8 mouse cellular contexts compared by ENCODE assay signal in the genomic region with DNA sequence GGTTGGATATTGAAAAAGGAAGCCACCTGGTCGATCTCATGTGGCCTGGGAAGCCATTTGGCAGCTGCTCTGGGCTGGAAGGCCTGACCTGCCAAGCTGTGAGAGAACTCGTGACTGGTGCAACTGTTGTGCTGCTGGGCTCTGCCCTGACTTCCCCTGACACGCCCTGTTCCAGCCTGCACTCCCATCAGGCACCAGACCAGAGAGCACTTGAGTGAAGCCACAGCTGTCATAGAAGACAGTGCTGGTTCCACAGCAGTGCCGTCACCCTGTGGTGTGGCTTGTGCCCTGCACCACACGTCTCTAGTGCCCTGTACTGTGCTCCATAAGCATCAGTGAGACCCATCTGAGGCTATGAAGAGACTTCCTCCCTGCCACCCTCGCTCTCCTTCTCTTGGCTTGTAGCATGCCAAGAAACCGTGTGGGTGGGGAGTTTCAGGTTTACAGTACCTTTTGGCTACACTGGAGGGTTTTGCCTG.
DNase-seq lines count a peak whose midpoint lies in the region; ATAC-seq and TF ChIP-seq lines count a peak whose summit lies in the region.

No protein-coding gene starts in this region.

- dilution Hi-C loops in CH12.LX (cut with MboI; ENCODE audit: extremely low pct_ligation_motif_present, extremely low pct_unique_long_range_greater_than_20kb, low sequenced_read_pairs): no loop called here

- no peaks in the 10 kb centered on the region for H3K27me3 ChIP-seq in hindbrain, embryonic 15.5 days
- H3K27me3 ChIP-seq in hindbrain, embryonic 12.5 days: no peaks in the 10 kb centered on the region
- H3K27me3 ChIP-seq in CH12.LX (replicated peaks): no peaks in the 10 kb centered on the region
- no peaks in the 10 kb centered on the region for H3K27me3 ChIP-seq in hindbrain, embryonic 11.5 days (ENCODE audit: control insufficient read depth, insufficient read depth, low read length)

- no peak for TF ChIP-seq RAD21 in CH12.LX (IDR thresholded peaks at IDR 0.05; ENCODE audit: low read depth, low read length)

- H3K9ac ChIP-seq in hindbrain, embryonic 15.5 days: no peak overlapping the region
- no peak overlapping the region for H3K9ac ChIP-seq in hindbrain, embryonic 12.5 days
- H3K9ac ChIP-seq in CH12.LX (ENCODE audit: insufficient read depth, low read depth): no peak overlapping the region
- no peak overlapping the region for H3K9ac ChIP-seq in hindbrain, embryonic 11.5 days (ENCODE audit: low read depth, low read length)

- in situ Hi-C loops in CH12.LX (cut with MboI; ENCODE audit: low pct_ligation_motif_present, low pct_unique_long_range_greater_than_20kb, low sequenced_read_pairs): loop anchor here (5.0 kb wide), 1 partner anchor 135 kb away; no protein-coding TSS in a partner anchor

- peak; percentile 74 for DNase-seq in CH12.LX (ENCODE audit: extremely low read depth)
- peak; percentile 65 for DNase-seq in kidney, adult 9 months
- no peak for DNase-seq in hindbrain, embryonic 11.5 days (ENCODE audit: low spot score)
- no peak for DNase-seq in layer of hippocampus, postnatal 14 days (ENCODE audit: low spot score in 2 of 2)

- H3K4me2 ChIP-seq in hindbrain, embryonic 15.5 days: no peak overlapping the region
- H3K4me2 ChIP-seq in hindbrain, embryonic 12.5 days (replicated peaks): no peak overlapping the region
- H3K4me2 ChIP-seq in CH12.LX (ENCODE audit: insufficient read depth, low read depth, poor library complexity, severe bottlenecking): no peak overlapping the region
- H3K4me2 ChIP-seq in hindbrain, embryonic 11.5 days (replicated peaks; ENCODE audit: low read depth, low read length): no peak overlapping the region

- peaks cover 9% of the 10 kb centered on the region; the same call in 1 of the 2 replicates for H3K4me1 ChIP-seq in hindbrain, embryonic 15.5 days (replicated peaks)
- peaks cover 8% of the 10 kb centered on the region for H3K4me1 ChIP-seq in hindbrain, embryonic 12.5 days
- H3K4me1 ChIP-seq in CH12.LX (ENCODE audit: control insufficient read depth in 1 of 2, insufficient read depth in 2 of 2): peaks cover 12 to 31% of the 10 kb centered on the region in 2 experiments
- H3K4me1 ChIP-seq in hindbrain, embryonic 11.5 days (replicated peaks; ENCODE audit: control insufficient read depth, insufficient read depth, low read length): no peaks in the 10 kb centered on the region

- TF ChIP-seq CTCF in CH12.LX (conservative IDR thresholded peaks at IDR 0.05 in 1 of 2, IDR thresholded peaks at IDR 0.05 in 1 of 2; ENCODE audit: low read depth in 2 of 2, low read length in 2 of 2): no peak

- H3K4me3 ChIP-seq in hindbrain, embryonic 15.5 days: no peak overlapping the region
- no peak overlapping the region for H3K4me3 ChIP-seq in hindbrain, embryonic 12.5 days
- H3K4me3 ChIP-seq in CH12.LX (replicated peaks in 1 of 3; ENCODE audit: low read depth in 2 of 3, low read length in 2 of 3, poor library complexity in 1 of 3): no peak overlapping the region
- no peak overlapping the region for H3K4me3 ChIP-seq in hindbrain, embryonic 11.5 days (ENCODE audit: low read depth, low read length)

- 81% methylated on average over 7 of the region's 7 CpGs for WGBS in hindbrain, embryonic 15.5 days
- WGBS in hindbrain, embryonic 12.5 days: 80% methylated on average over 7 of the region's 7 CpGs
- WGBS in hindbrain, embryonic 11.5 days: 73% methylated on average over 7 of the region's 7 CpGs

- TF ChIP-seq EP300 in CH12.LX (IDR thresholded peaks at IDR 0.05; ENCODE audit: low read length): no peak

- peak; percentile 35; the same call in 1 of the 2 replicates for ATAC-seq in hindbrain, embryonic 15.5 days (ENCODE audit: low FRiP score, low read depth)
- no peak for ATAC-seq in hindbrain, embryonic 12.5 days (ENCODE audit: low FRiP score)
- ATAC-seq in erythroblast, adult 5-6 weeks (replicated peaks; ENCODE audit: low FRiP score, poor library complexity, severe bottlenecking): peak; percentile 41
- peak; percentile 93 for ATAC-seq in megakaryocyte, adult 5-6 weeks (ENCODE audit: poor library complexity, severe bottlenecking)
- no peak for ATAC-seq in hindbrain, embryonic 11.5 days (ENCODE audit: low FRiP score)

- no peaks in the 10 kb centered on the region for H3K36me3 ChIP-seq in hindbrain, embryonic 15.5 days
- no peaks in the 10 kb centered on the region for H3K36me3 ChIP-seq in hindbrain, embryonic 12.5 days
- peaks cover 0 to 5% of the 10 kb centered on the region in 2 experiments for H3K36me3 ChIP-seq in CH12.LX (replicated peaks in 1 of 2; ENCODE audit: control insufficient read depth in 1 of 2, insufficient read depth in 1 of 2, low read length in 1 of 2)
- H3K36me3 ChIP-seq in hindbrain, embryonic 11.5 days (ENCODE audit: control insufficient read depth, insufficient read depth, low read length): no peaks in the 10 kb centered on the region

- no peaks in the 10 kb centered on the region for H3K79me2 ChIP-seq in CH12.LX (replicated peaks; ENCODE audit: control insufficient read depth, extremely low read depth, insufficient read depth, poor library complexity, severe bottlenecking)

- H3K27ac ChIP-seq in hindbrain, embryonic 15.5 days (replicated peaks): no peak overlapping the region
- H3K27ac ChIP-seq in hindbrain, embryonic 12.5 days: no peak overlapping the region
- H3K27ac ChIP-seq in CH12.LX (ENCODE audit: insufficient read depth, low read depth): no peak overlapping the region
- H3K27ac ChIP-seq in hindbrain, embryonic 11.5 days (ENCODE audit: low read depth, low read length): no peak overlapping the region

- no peaks in the 10 kb centered on the region for H3K9me3 ChIP-seq in hindbrain, embryonic 15.5 days
- no peaks in the 10 kb centered on the region for H3K9me3 ChIP-seq in hindbrain, embryonic 12.5 days (replicated peaks)
- no peaks in the 10 kb centered on the region for H3K9me3 ChIP-seq in CH12.LX (replicated peaks; ENCODE audit: low read length)
- H3K9me3 ChIP-seq in hindbrain, embryonic 11.5 days (ENCODE audit: control insufficient read depth, low read length): no peaks in the 10 kb centered on the region

- peak; percentile 29; the same call in 1 of the 2 replicates for TF ChIP-seq POLR2A in CH12.LX (IDR thresholded peaks at IDR 0.05; ENCODE audit: low read depth, low read length)

TF ChIP-seq in CH12.LX, 34 proteins besides CTCF, POLR2A, EP300 and RAD21:
- TF ChIP-seq ETS1 (conservative IDR thresholded peaks at IDR 0.05; ENCODE audit: low read depth, low read length) (peak; percentile 43; the same call in 1 of the 2 replicates), BHLHE40 (IDR thresholded peaks at IDR 0.05; ENCODE audit: low read depth, low read length) (peak; percentile 55), NRF1 (IDR thresholded peaks at IDR 0.05; ENCODE audit: low read depth, low read length) (no peak), TCF12 (IDR thresholded peaks at IDR 0.05; ENCODE audit: low read depth, low read length) (peak; percentile 27; the same call in 1 of the 2 replicates), MAX (IDR thresholded peaks at IDR 0.05; ENCODE audit: low read length) (no peak)

Comparison
In these comparisons a context has a peak if more than half of its experiments do, and no peak if none do; other contexts are left out.
1. ATAC-seq: peak in hindbrain, embryonic 15.5 days (single experiment), erythroblast, adult 5-6 weeks (single experiment) and megakaryocyte, adult 5-6 weeks (single experiment); none in hindbrain, embryonic 12.5 days (single experiment) and hindbrain, embryonic 11.5 days (single experiment).
2. DNase-seq: peak in CH12.LX (single experiment) and kidney, adult 9 months (single experiment); none in hindbrain, embryonic 11.5 days (single experiment) and layer of hippocampus, postnatal 14 days (0 of 2).